Mouse (Mus musculus) E14TG2a.4 (cell line): ENCODE results near the gene Otud7a.

Experiments
- H3K27me3 ChIP-seq: 2 replicates; pipeline ENCODE4 v1.6.1; 2014; ENCODE audit warnings: low read length, control low read depth; ENCODE audit not compliant: insufficient read depth
- H3K36me3 ChIP-seq: 2 replicates; pipeline ENCODE4 v1.6.1; 2014; ENCODE audit warnings: low read length, control low read depth; ENCODE audit not compliant: insufficient read depth
- H3K4me1 ChIP-seq: replicated peaks from 2 replicates; pipeline ENCODE4 v1.6.1; 2014; ENCODE audit warnings: low read depth, low read length, control low read depth
- H3K4me3 ChIP-seq: replicated peaks from 2 replicates; pipeline ENCODE4 v1.5.1; 2014; ENCODE audit warnings: mild to moderate bottlenecking, low read length
- H3K9me3 ChIP-seq: 2 replicates; pipeline ENCODE4 v1.6.1; 2014; ENCODE audit warnings: low read length, control low read depth
- CTCF ChIP-seq: conservative IDR thresholded peaks from 2 replicates; pipeline ENCODE4 v1.5.1; 2014; ENCODE audit warnings: low read length
- NANOG ChIP-seq: IDR thresholded peaks from 2 replicates; pipeline ENCODE4 v1.6.1; 2014; ENCODE audit warnings: borderline replicate concordance, low read length, mixed read lengths
- POU5F1 ChIP-seq: IDR thresholded peaks from 2 replicates; pipeline ENCODE4 v1.6.1; 2014; ENCODE audit warnings: low read length, borderline replicate concordance

The Otud7a gene

DNA sequence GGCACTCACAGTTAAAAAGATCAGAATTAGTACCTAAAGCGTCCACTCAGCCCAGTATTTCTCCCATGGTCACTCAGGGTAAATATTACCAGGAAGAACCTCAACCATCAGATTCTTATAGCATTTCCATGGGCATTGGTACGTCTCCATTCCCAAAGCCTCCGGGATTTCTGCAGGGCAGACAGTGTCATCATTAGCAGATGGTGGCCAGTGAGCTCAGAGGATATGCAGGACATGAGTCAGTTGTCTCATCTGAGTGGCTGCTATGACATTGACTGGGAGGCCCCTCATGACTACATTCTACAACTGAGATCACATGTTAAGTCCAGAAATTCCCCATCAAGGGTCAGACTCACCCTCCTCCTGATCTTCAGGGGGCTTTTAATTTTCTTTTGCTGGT is 78.5 kb downstream of the Otud7a start:
- Histone ChIP-seq H3K4me3 (no peak overlapping the region), H3K27me3 (no peaks in the 10 kb centered on the region), H3K36me3 (no peaks in the 10 kb centered on the region), H3K4me1 (no peaks in the 10 kb centered on the region), H3K9me3 (no peaks in the 10 kb centered on the region)
- TF ChIP-seq POU5F1 (no peak), CTCF (no peak), NANOG (no peak)

- H3K36me3 ChIP-seq = no peaks in the 10 kb centered on the region
- no peaks in the 10 kb centered on the region for H3K9me3 ChIP-seq
- no peaks in the 10 kb centered on the region for H3K27me3 ChIP-seq
- H3K4me3 ChIP-seq = no peak overlapping the region
- TF ChIP-seq NANOG = no peak
- no peak for TF ChIP-seq CTCF
- no peak for TF ChIP-seq POU5F1
- no peaks in the 10 kb centered on the region for H3K4me1 ChIP-seq
These were observed 95.7 kb downstream of the Otud7a start for GRCm38 (mm10) chr7:63540293-63540692.

- Histone ChIP-seq H3K27me3 (no peaks in the 10 kb centered on the region), H3K4me3 (no peak overlapping the region), H3K4me1 (no peaks in the 10 kb centered on the region), H3K9me3 (no peaks in the 10 kb centered on the region), H3K36me3 (no peaks in the 10 kb centered on the region)
- TF ChIP-seq CTCF (no peak), POU5F1 (no peak), NANOG (no peak)
These were observed 109.9 kb downstream of the Otud7a start for GRCm38 (mm10) chr7:63554457-63554856.

DNA sequence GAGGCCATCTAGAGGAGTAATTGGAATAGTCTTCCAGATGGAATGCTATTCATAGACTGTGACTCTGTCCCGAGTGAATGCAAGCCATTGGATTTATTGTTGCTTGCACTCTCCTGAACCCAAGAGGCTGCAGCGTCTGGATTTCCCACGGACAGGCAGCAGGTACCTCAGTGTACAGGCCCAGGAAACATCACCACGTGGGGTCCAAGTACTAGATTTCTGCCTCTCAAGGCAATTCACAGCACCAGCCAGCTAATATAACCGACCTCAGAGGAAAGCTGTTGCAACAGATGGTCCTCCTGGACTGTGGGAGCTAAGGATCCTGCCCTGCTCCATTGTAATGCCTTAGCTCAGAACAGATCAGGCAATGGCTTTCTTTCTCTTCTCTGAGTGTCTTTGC is 111.8 kb downstream of the Otud7a start:
- Histone ChIP-seq H3K27me3 (no peaks in the 10 kb centered on the region), H3K4me3 (no peak overlapping the region), H3K9me3 (no peaks in the 10 kb centered on the region), H3K4me1 (no peaks in the 10 kb centered on the region), H3K36me3 (no peaks in the 10 kb centered on the region)
- TF ChIP-seq CTCF (no peak), NANOG (no peak), POU5F1 (no peak)

DNA sequence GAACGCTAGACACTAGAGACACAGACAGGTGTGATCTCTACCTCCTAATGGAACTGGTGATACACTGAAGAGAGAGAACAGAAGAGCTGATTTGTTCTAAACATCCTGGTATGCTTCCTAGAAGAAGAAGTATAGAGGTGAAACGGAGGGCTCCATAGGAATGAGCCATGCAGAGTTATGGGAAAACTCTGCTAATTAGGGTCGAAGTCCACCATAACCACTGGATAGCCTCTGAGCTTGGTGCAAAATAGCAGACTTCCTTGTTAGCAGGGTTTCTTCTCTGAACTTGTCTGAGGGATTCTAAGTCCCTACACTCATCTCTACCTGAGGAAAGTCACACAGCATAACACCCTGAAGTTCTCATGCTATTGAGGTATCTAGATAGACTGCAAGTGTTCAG is 114.4 kb downstream of the Otud7a start:
- no peak overlapping the region for H3K4me3 ChIP-seq
- no peak for TF ChIP-seq POU5F1
- H3K4me1 ChIP-seq = no peaks in the 10 kb centered on the region
- no peaks in the 10 kb centered on the region for H3K36me3 ChIP-seq
- no peaks in the 10 kb centered on the region for H3K27me3 ChIP-seq
- no peaks in the 10 kb centered on the region; the same call in 1 of the 2 replicates for H3K9me3 ChIP-seq

GRCm38 (mm10) chr7:63559679-63560078 is 115.1 kb downstream of the Otud7a start:
- no peaks in the 10 kb centered on the region; the same call in 1 of the 2 replicates for H3K9me3 ChIP-seq
- no peak for TF ChIP-seq NANOG
- no peak for TF ChIP-seq POU5F1
- no peak for TF ChIP-seq CTCF

GRCm38 (mm10) chr7:63583310-63583709 is 138.8 kb downstream of the Otud7a start:
- H3K4me1 ChIP-seq = no peaks in the 10 kb centered on the region
- no peak overlapping the region for H3K4me3 ChIP-seq
- H3K9me3 ChIP-seq = no peaks in the 10 kb centered on the region
- H3K36me3 ChIP-seq = no peaks in the 10 kb centered on the region
- H3K27me3 ChIP-seq = no peaks in the 10 kb centered on the region
- no peak for TF ChIP-seq NANOG
- TF ChIP-seq CTCF = no peak
- TF ChIP-seq POU5F1 = no peak

More at GRCm38 (mm10) chr7:63559679-63560078, 115.1 kb downstream of the Otud7a start:
- H3K36me3 ChIP-seq = no peaks in the 10 kb centered on the region
- H3K4me1 ChIP-seq = no peaks in the 10 kb centered on the region
- no peak overlapping the region for H3K4me3 ChIP-seq
- H3K27me3 ChIP-seq = no peaks in the 10 kb centered on the region

- TF ChIP-seq CTCF (no peak), POU5F1 (no peak), NANOG (no peak)
- Histone ChIP-seq H3K36me3 (no peaks in the 10 kb centered on the region), H3K9me3 (no peaks in the 10 kb centered on the region), H3K4me3 (no peak overlapping the region), H3K27me3 (no peaks in the 10 kb centered on the region), H3K4me1 (no peaks in the 10 kb centered on the region)
These were observed 141.8 kb downstream of the Otud7a start for GRCm38 (mm10) chr7:63586184-63586870.

DNA sequence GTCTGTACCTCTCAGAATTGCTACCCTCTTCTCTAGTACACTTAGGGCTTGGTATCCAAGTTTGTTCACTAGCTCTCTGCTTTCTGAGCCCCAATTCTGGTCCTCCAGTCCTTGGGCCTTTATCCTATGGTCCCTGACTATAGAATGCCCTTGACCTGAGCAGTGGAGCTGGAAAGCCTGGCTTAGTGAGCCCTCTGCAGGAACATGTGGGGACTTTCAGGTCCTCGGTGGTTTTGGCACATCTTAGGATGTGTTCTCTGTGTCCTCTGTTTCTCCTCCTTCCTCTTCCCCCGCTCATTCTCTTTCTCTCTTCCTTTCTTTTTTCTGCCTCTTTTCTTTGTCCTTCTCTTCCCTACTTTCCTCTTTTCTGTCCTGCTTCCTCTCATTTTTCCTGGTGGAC is 145.8 kb downstream of the Otud7a start:
- H3K4me1 ChIP-seq = no peaks in the 10 kb centered on the region
- no peaks in the 10 kb centered on the region for H3K27me3 ChIP-seq
- H3K4me3 ChIP-seq = no peak overlapping the region
- no peaks in the 10 kb centered on the region for H3K9me3 ChIP-seq
- TF ChIP-seq CTCF = no peak
- no peak for TF ChIP-seq NANOG
- TF ChIP-seq POU5F1 = no peak
- no peaks in the 10 kb centered on the region for H3K36me3 ChIP-seq
